Mouse (Mus musculus) intestine, embryonic 16.5 days (tissue): Measurements from ENCODE around the gene Rps19bp1. TPM values are rescaled to one million over a fixed set of nuclear protein-coding genes. Genes with fewer than 3 reads are reported as not detected.

Experiments
- ATAC-seq: fragments of 200-750 bp; cut with Nextera tagmentation; 2 replicates; pipeline ENCODE4 v1.8.0; 2017; ENCODE audit warnings: moderate TSS enrichment, moderate library complexity
- H3K27ac ChIP-seq: fragments of 300-500 bp; sonication (generic); 2 replicates; pipeline ENCODE4 v1.5.1; 2014; ENCODE audit warnings: mild to moderate bottlenecking, low read length
- H3K27me3 ChIP-seq: fragments of 300-500 bp; sonication (generic); replicated peaks from 2 replicates; pipeline ENCODE4 v1.6.1; 2014; ENCODE audit warnings: low read length, control low read depth, mixed read lengths; ENCODE audit not compliant: control insufficient read depth, insufficient read depth
- H3K36me3 ChIP-seq: fragments of 300-500 bp; sonication (generic); 2 replicates; pipeline ENCODE4 v1.6.1; 2014; ENCODE audit warnings: low read length, control low read depth; ENCODE audit not compliant: control insufficient read depth, insufficient read depth
- H3K4me1 ChIP-seq: fragments of 300-500 bp; sonication (generic); 2 replicates; pipeline ENCODE4 v1.6.1; 2014; ENCODE audit warnings: low read length, control low read depth, mixed read lengths; ENCODE audit not compliant: control insufficient read depth, insufficient read depth
- H3K4me2 ChIP-seq: fragments of 300-500 bp; sonication (generic); 2 replicates; pipeline ENCODE4 v1.6.1; 2014; ENCODE audit warnings: low read depth, low read length, control low read depth
- H3K4me3 ChIP-seq: fragments of 300-500 bp; sonication (generic); 2 replicates; pipeline ENCODE4 v1.5.1; 2014; ENCODE audit warnings: mild to moderate bottlenecking, low read length
- H3K9ac ChIP-seq: fragments of 300-500 bp; sonication (generic); 2 replicates; pipeline ENCODE4 v1.6.1; 2014; ENCODE audit warnings: low read depth, low read length
- H3K9me3 ChIP-seq: fragments of 300-500 bp; sonication (generic); 2 replicates; pipeline ENCODE4 v1.6.1; 2016; ENCODE audit warnings: low read length, control low read depth; ENCODE audit not compliant: control insufficient read depth
- WGBS: fragments of 180-500 bp; shearing (Covaris S2); extraction: QIAGEN DNeasy Blood & Tissue Kit; methylation state at CpG from one replicate; pipeline ENCODE4 v1.1.7; 2014; 5-methylcytosine and 5-hydroxymethylcytosine counted together
- polyA plus RNA-seq: library from polyadenylated mRNA; unstranded; fragments of >200 nt; fragmentation: Nextera tagmentation; extraction: Ambion mirVana; gene quantifications from 2 replicates; pipeline ENCODE4 v1.2.1, GENCODE M21; 2015

Rps19bp1 gene
- polyA plus RNA-seq, 1 experiment from 2014 or later = 47.8 TPM

- H3K4me3 ChIP-seq = no peak overlapping the region
- no peaks in the 10 kb centered on the region for H3K4me1 ChIP-seq
- no peak overlapping the region for H3K27ac ChIP-seq
- H3K4me2 ChIP-seq = no peak overlapping the region
- 89% methylated on average over 2 of the region's 2 CpGs for WGBS
- H3K27me3 ChIP-seq = no peaks in the 10 kb centered on the region; the same call in 1 of the 2 replicates
- no peaks in the 10 kb centered on the region for H3K36me3 ChIP-seq
- no peak overlapping the region for H3K9ac ChIP-seq
- ATAC-seq = no peak
- H3K9me3 ChIP-seq = no peaks in the 10 kb centered on the region
Measured at GRCm38 (mm10) chr15:80279053-80279452, 14.9 kb upstream of the Rps19bp1 start.

DNA sequence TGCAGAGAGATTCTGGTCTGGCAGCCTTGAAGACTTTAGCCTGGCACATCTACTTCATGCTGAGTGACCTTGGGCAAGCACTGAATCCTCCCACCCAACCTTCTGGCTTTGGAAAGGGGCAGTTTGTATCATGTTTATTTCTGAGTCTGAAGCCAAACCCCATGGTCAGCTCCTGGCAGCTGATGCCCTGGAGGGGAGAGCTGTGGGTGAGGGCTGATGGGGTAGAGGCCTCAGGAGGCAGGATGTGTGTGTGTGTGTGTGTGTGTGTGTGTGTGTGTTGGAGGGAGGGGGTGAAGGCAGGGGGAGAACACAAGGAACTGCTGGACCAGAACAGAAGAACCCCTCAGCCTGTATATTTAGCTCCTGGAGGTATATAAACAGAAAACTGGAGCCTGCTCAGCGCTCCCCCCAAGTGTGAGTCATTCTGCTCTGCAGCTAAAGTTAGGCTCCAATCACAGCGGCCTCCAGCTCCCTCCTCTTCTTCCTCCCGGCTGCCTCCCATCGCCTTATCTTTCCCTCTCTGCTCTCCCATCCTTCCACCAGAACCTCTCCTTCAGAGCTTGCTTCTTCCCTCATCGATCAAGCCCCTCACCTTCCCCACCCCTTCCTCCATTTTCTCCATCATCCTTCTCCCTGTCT lies 14.1 kb upstream of the Rps19bp1 start:
- H3K27me3 ChIP-seq = no peaks in the 10 kb centered on the region
- H3K4me2 ChIP-seq = no peak overlapping the region
- no peaks in the 10 kb centered on the region for H3K4me1 ChIP-seq
- H3K27ac ChIP-seq = no peak overlapping the region
- ATAC-seq = no peak
- 57% methylated on average over 5 of the region's 5 CpGs for WGBS
- no peak overlapping the region for H3K4me3 ChIP-seq
- no peaks in the 10 kb centered on the region for H3K36me3 ChIP-seq
- no peak overlapping the region for H3K9ac ChIP-seq
- no peaks in the 10 kb centered on the region for H3K9me3 ChIP-seq

GRCm38 (mm10) chr15:80277625-80278024 lies 13.5 kb upstream of the Rps19bp1 start:
- Histone ChIP-seq H3K27ac (no peak overlapping the region), H3K9ac (no peak overlapping the region), H3K9me3 (no peaks in the 10 kb centered on the region), H3K4me1 (no peaks in the 10 kb centered on the region), H3K27me3 (no peaks in the 10 kb centered on the region), H3K4me2 (no peak overlapping the region), H3K36me3 (no peaks in the 10 kb centered on the region), H3K4me3 (no peak overlapping the region)
- 2% methylated on average over 6 of the region's 6 CpGs for WGBS
- no peak for ATAC-seq

- 46% methylated on average over 9 of the region's 9 CpGs for WGBS
- ATAC-seq = no peak
Measured at GRCm38 (mm10) chr15:80277107-80277506, 13.0 kb upstream of the Rps19bp1 start.

GRCm38 (mm10) chr15:80271858-80272396 lies 7.8 kb upstream of the Rps19bp1 start:
- no peak overlapping the region for H3K4me2 ChIP-seq
- H3K27me3 ChIP-seq = no peaks in the 10 kb centered on the region
- no peak overlapping the region for H3K9ac ChIP-seq
- H3K4me1 ChIP-seq = no peaks in the 10 kb centered on the region
- no peak for ATAC-seq
- H3K9me3 ChIP-seq = peaks cover 6% of the 10 kb centered on the region; the same call in 1 of the 2 replicates
- no peaks in the 10 kb centered on the region for H3K36me3 ChIP-seq
- 63% methylated on average over 3 of the region's 3 CpGs for WGBS
- no peak overlapping the region for H3K4me3 ChIP-seq
- H3K27ac ChIP-seq = no peak overlapping the region

More at GRCm38 (mm10) chr15:80277107-80277506, 13.0 kb upstream of the Rps19bp1 start:
- H3K4me3 ChIP-seq = no peak overlapping the region
- H3K27me3 ChIP-seq = no peaks in the 10 kb centered on the region
- no peak overlapping the region for H3K9ac ChIP-seq
- H3K9me3 ChIP-seq = no peaks in the 10 kb centered on the region
- H3K4me1 ChIP-seq = no peaks in the 10 kb centered on the region
- no peak overlapping the region for H3K4me2 ChIP-seq
- no peak overlapping the region for H3K27ac ChIP-seq
- no peaks in the 10 kb centered on the region for H3K36me3 ChIP-seq

DNA sequence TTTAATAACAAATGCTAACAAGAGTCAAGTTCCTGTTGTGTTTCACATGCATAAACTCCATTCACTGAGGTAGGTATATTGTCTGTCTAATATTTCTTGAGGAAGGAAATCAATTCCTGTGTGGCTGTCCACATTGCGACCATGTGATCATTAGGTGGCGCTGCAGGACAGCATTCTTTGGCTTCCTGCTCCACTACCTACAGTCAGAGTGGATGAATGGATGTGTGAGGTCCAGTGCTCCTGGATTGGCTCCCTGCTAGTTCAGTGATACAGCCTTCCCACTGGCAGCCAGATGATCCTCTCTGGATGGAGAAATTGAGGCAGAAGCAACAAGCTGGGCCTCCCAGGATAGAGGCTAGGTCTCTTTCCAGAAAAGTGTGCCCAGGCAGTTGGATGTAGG lies 2.2 kb upstream of the Rps19bp1 start:
- Histone ChIP-seq H3K4me2 (no peak overlapping the region), H3K4me3 (no peak overlapping the region), H3K27ac (no peak overlapping the region), H3K27me3 (no peaks in the 10 kb centered on the region), H3K36me3 (no peaks in the 10 kb centered on the region), H3K9me3 (peaks cover 6% of the 10 kb centered on the region; the same call in 1 of the 2 replicates), H3K4me1 (peaks cover 13% of the 10 kb centered on the region), H3K9ac (no peak overlapping the region)
- ATAC-seq = no peak
- 1% methylated on average over 2 of the region's 2 CpGs for WGBS

DNA sequence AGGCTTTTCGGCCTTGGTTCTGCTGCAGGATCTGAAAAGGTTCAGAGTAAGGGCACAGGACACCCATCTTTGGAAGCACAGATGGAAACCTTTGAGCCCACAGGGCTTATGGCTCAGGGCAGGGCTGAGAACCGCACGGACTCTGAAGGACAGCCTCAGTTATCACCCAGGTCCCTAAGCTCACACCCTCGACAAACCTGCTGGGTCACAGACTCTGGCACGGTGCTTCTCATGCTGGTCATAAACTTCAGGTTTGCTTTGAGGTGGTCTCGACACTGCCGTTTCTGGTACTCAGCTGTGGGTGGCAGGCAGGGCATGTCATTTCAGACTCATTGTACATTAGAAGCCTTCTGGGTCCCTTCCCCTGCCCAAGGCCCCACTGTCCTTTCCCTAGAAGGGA lies 3.0 kb downstream of the Rps19bp1 start:
- Histone ChIP-seq H3K9ac (no peak overlapping the region), H3K4me2 (no peak overlapping the region), H3K36me3 (peaks cover 19% of the 10 kb centered on the region), H3K27ac (no peak overlapping the region), H3K9me3 (no peaks in the 10 kb centered on the region), H3K4me3 (no peak overlapping the region), H3K4me1 (peaks cover 44% of the 10 kb centered on the region), H3K27me3 (no peaks in the 10 kb centered on the region)
- ATAC-seq = no peak
- 63% methylated on average over 7 of the region's 7 CpGs for WGBS

DNA sequence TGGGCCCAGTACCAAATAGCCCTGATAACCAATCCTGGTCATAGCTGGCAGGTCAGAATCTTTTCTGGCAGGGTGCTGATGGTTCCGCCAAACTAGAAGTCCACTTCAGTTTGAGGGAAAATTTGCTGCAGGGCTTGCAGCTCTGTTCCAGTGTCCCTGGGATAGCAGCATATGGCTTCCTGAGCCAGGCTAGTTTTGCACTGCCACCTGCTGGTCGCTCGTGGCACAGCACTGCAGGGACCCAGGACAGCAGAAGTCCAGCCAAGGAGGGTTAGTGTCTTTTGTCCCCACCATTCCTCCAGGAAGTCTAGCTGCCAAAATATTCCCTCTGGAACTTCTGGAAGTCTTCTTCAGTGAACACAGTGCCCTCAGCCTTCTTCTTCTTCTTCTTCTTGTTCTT lies 3.4 kb downstream of the Rps19bp1 start:
- Histone ChIP-seq H3K4me1 (peaks cover 44% of the 10 kb centered on the region), H3K27me3 (no peaks in the 10 kb centered on the region), H3K4me3 (no peak overlapping the region), H3K36me3 (peaks cover 20% of the 10 kb centered on the region), H3K4me2 (no peak overlapping the region), H3K27ac (no peak overlapping the region; the same call in 1 of the 2 replicates), H3K9ac (no peak overlapping the region), H3K9me3 (no peaks in the 10 kb centered on the region)
- ATAC-seq = no peak
- WGBS = 15% methylated on average over 3 of the region's 3 CpGs

GRCm38 (mm10) chr15:80259406-80260045 lies 4.6 kb downstream of the Rps19bp1 start:
- Histone ChIP-seq H3K36me3 (peaks cover 20% of the 10 kb centered on the region), H3K4me1 (peaks cover 42% of the 10 kb centered on the region), H3K4me2 (no peak overlapping the region), H3K27me3 (no peaks in the 10 kb centered on the region), H3K9ac (no peak overlapping the region), H3K9me3 (no peaks in the 10 kb centered on the region), H3K27ac (peak overlapping the region; percentile 100), H3K4me3 (no peak overlapping the region; the same call in 1 of the 2 replicates)
- ATAC-seq = no peak
- 68% methylated on average over 8 of the region's 8 CpGs for WGBS
